Mouse (Mus musculus): ENCODE data around the gene Kalrn. TPM values are rescaled to one million over a fixed set of nuclear protein-coding genes. Genes with fewer than 3 reads are reported as not detected.

Gene Kalrn
- polyA plus RNA-seq, 1 experiment from 2014 or later = 22.4 TPM

DNA sequence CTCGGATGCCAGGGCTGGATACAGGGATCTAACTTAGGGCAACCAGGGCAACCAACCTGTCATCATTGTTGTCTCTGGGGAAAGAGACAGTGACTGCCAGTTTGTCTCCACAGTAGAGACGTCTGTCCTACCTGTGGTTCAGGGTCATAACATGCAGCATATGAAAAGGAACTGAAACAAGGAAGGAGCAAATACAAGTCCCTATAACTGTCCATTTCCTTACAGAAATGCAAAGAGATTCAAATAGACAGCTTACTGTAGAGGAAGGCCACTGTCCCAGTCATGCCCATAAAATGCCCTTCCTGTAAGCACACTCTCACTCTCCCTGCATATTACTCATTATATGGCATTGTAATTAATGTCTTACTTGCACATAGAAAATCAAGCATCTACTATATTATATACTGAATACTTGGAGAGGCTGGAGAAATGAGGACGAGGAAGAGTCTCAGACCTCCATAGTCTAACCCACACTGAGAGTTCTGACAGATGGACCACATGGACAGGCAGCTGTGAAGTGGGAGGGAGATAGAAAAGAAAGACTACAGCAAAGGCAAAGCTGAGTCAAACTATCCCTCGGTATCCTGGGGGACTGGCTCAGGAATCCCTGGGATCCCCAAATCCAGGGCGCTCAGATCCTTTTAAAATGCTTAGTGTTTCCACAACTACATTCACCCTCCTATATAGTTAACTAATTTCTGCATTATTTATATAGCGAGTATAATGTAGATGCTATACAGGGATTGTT lies 530.1 kb downstream of the Kalrn start:
- ATAC-seq (replicated peaks; ENCODE audit: low FRiP score) (no peak), DNase-seq (ENCODE audit: low spot score) (no peak)
- Histone ChIP-seq H3K4me1 (replicated peaks; ENCODE audit: control insufficient read depth, insufficient read depth, low read length) (no peaks in the 10 kb centered on the region), H3K27ac (ENCODE audit: low read depth, low read length) (no peak overlapping the region), H3K9ac (ENCODE audit: low read length) (no peak overlapping the region), H3K4me3 (ENCODE audit: low read depth, low read length) (no peak overlapping the region), H3K9me3 (ENCODE audit: control insufficient read depth, low read length) (no peaks in the 10 kb centered on the region), H3K27me3 (ENCODE audit: control insufficient read depth, insufficient read depth, low read length) (no peaks in the 10 kb centered on the region), H3K4me2 (ENCODE audit: low read depth, low read length, severe bottlenecking) (no peak overlapping the region), H3K36me3 (ENCODE audit: control insufficient read depth, insufficient read depth, low read length) (no peaks in the 10 kb centered on the region; the same call in 1 of the 2 replicates)
- WGBS = 91% methylated on average over 6 of the region's 6 CpGs

DNA sequence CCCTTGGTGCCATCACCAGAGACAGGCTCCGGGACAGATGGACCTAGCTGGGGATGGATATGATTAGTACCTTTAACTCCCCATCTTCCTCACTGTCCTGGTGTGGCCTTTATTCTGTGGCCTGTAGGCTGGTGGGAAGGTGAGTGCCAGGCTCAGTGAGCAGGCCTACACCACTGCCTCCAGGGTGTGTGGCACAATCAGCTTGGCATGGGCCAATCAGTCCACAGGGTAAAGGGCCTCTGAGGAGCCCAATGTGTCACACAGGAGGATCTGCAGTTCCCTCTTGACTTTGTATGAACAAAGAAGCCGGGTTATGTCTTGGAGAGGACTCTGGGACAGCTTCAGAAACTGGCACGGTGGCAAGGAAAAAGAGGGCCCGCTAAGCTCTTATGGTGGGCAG lies 530.7 kb downstream of the Kalrn start:
- no peaks in the 10 kb centered on the region; the same call in 1 of the 2 replicates for H3K36me3 ChIP-seq (ENCODE audit: control insufficient read depth, insufficient read depth, low read length)
- WGBS = 94% methylated on average over 4 of the region's 4 CpGs
- H3K27ac ChIP-seq (ENCODE audit: low read depth, low read length) = no peak overlapping the region
- H3K27me3 ChIP-seq (ENCODE audit: control insufficient read depth, insufficient read depth, low read length) = no peaks in the 10 kb centered on the region
- H3K9me3 ChIP-seq (ENCODE audit: control insufficient read depth, low read length) = no peaks in the 10 kb centered on the region
- ATAC-seq (replicated peaks; ENCODE audit: low FRiP score) (no peak), DNase-seq (ENCODE audit: low spot score) (no peak)
- H3K4me1 ChIP-seq (replicated peaks; ENCODE audit: control insufficient read depth, insufficient read depth, low read length) = no peaks in the 10 kb centered on the region
- no peak overlapping the region for H3K4me2 ChIP-seq (ENCODE audit: low read depth, low read length, severe bottlenecking)
- no peak overlapping the region for H3K4me3 ChIP-seq (ENCODE audit: low read depth, low read length)
- H3K9ac ChIP-seq (ENCODE audit: low read length) = no peak overlapping the region

DNA sequence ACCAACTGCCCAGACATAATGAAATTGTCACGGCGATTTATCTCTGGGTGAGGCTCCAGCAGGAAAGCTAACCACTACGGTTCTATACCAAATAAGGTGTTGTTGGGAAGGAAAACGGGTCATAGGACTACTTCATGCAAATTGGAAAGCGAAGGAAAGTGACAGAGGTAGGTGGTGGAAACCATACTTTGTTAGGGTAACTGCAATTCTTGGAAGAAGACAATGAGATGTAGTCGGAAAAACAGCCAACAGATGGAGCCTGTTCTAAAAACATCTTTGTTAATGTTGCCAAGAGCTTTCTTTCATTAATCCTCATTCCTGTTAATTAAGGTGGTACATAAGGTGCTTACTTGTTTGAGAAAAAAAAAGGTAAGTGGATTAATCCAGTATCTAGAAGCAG lies 533.1 kb downstream of the Kalrn start:
- H3K9ac ChIP-seq (ENCODE audit: low read length) = no peak overlapping the region
- H3K9me3 ChIP-seq (ENCODE audit: control insufficient read depth, low read length) = no peaks in the 10 kb centered on the region
- H3K4me3 ChIP-seq (ENCODE audit: low read depth, low read length) = no peak overlapping the region
- H3K4me2 ChIP-seq (ENCODE audit: low read depth, low read length, severe bottlenecking) = no peak overlapping the region
- no peak overlapping the region for H3K27ac ChIP-seq (ENCODE audit: low read depth, low read length)
- no peaks in the 10 kb centered on the region for H3K27me3 ChIP-seq (ENCODE audit: control insufficient read depth, insufficient read depth, low read length)
- ATAC-seq (replicated peaks; ENCODE audit: low FRiP score) = no peak
- 84% methylated on average over 6 of the region's 6 CpGs for WGBS
- no peaks in the 10 kb centered on the region for H3K4me1 ChIP-seq (replicated peaks; ENCODE audit: control insufficient read depth, insufficient read depth, low read length)
- no peak for DNase-seq (ENCODE audit: low spot score)
- H3K36me3 ChIP-seq (ENCODE audit: control insufficient read depth, insufficient read depth, low read length) = no peaks in the 10 kb centered on the region; the same call in 1 of the 2 replicates

DNA sequence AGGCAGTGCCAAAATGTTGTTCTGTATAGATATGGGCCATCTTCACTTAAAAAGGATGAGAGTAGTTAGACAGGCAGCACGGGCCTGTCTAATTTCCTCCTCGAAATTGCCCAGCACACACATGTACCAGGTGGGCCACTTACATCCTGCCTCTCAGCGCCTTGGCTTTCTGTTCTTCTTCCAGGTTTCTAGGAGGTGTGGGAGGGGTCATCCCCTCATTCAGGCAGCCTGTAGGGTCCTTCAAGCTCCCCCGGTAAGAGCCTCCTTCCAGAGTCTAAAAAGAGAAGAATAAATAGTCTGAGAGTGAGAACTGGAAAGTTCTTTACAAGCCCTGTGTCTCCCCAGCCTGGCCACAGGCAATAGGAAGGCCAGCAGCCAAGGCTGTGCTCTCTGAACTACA lies 533.6 kb downstream of the Kalrn start:
- Histone ChIP-seq H3K9me3 (ENCODE audit: control insufficient read depth, low read length) (no peaks in the 10 kb centered on the region), H3K9ac (ENCODE audit: low read length) (no peak overlapping the region), H3K4me3 (ENCODE audit: low read depth, low read length) (no peak overlapping the region), H3K27ac (ENCODE audit: low read depth, low read length) (no peak overlapping the region), H3K4me1 (replicated peaks; ENCODE audit: control insufficient read depth, insufficient read depth, low read length) (no peaks in the 10 kb centered on the region), H3K36me3 (ENCODE audit: control insufficient read depth, insufficient read depth, low read length) (no peaks in the 10 kb centered on the region; the same call in 1 of the 2 replicates), H3K27me3 (ENCODE audit: control insufficient read depth, insufficient read depth, low read length) (no peaks in the 10 kb centered on the region), H3K4me2 (ENCODE audit: low read depth, low read length, severe bottlenecking) (no peak overlapping the region)
- 92% methylated on average over 4 of the region's 4 CpGs for WGBS
- no peak for ATAC-seq (replicated peaks; ENCODE audit: low FRiP score)
- DNase-seq (ENCODE audit: low spot score) = no peak

DNA sequence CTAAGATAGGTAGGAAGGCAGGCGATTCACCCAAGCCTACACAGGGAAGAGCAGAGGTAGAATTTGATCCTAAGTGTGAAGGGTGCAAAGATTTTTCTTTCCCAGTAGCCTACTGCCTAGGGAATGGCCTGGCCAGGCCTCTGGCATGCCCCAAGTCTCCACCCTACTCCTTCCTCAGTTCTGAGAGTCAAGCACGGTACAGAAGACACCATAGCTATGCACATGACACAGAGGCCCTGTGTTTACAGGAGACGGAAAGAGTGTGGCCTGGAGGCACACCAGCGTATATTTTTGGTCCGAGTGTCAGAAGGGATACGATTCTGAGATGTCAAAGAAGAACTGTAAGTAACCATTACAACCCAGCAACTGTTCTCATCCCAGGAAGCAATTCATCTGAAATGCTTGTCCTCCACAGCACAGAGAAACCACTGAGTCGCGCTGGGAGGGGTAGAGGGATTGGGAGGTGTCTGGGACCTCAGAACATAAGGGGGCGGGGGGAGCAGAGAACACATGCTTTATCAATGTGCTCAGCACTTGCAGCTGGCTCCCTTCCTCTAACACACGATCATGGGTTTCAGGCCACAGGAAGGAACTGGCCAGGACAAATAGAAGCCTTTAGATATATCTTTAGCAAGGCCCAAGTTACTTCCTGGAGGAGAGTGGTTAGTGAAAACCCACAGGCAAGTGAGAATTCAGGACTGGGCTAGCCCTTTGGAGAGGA lies 536.8 kb downstream of the Kalrn start:
- no peaks in the 10 kb centered on the region for H3K9me3 ChIP-seq (ENCODE audit: control insufficient read depth, low read length)
- 90% methylated on average over 10 of the region's 10 CpGs for WGBS
- no peak overlapping the region for H3K4me2 ChIP-seq (ENCODE audit: low read depth, low read length, severe bottlenecking)
- DNase-seq (ENCODE audit: low spot score) (no peak), ATAC-seq (replicated peaks; ENCODE audit: low FRiP score) (no peak)
- H3K4me3 ChIP-seq (ENCODE audit: low read depth, low read length) = no peak overlapping the region
- no peak overlapping the region for H3K9ac ChIP-seq (ENCODE audit: low read length)
- no peak overlapping the region for H3K27ac ChIP-seq (ENCODE audit: low read depth, low read length)
- H3K36me3 ChIP-seq (ENCODE audit: control insufficient read depth, insufficient read depth, low read length) = peaks cover 2% of the 10 kb centered on the region; the same call in 1 of the 2 replicates
- H3K27me3 ChIP-seq (ENCODE audit: control insufficient read depth, insufficient read depth, low read length) = no peaks in the 10 kb centered on the region
- H3K4me1 ChIP-seq (replicated peaks; ENCODE audit: control insufficient read depth, insufficient read depth, low read length) = no peaks in the 10 kb centered on the region

DNA sequence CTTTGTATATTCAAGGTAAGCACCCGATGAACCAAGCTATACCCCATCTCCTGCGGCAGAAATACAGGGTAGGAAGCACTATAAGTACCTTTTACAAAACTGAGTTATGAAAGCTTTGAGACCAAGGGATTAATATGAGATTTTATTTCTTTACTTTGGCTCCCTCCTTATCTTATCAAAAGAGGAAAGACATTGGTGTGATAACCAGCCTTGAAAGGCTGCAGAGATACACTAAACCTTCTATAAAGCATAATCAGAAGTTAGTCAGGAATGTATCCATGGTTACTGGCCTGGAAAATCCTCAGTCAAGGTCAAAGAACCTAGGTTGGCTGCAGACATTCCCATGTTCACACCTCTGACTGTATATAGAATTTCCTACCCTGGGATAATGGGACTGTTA lies 537.6 kb downstream of the Kalrn start:
- Histone ChIP-seq H3K27ac (ENCODE audit: low read depth, low read length) (no peak overlapping the region), H3K9ac (ENCODE audit: low read length) (no peak overlapping the region), H3K27me3 (ENCODE audit: control insufficient read depth, insufficient read depth, low read length) (no peaks in the 10 kb centered on the region), H3K4me3 (ENCODE audit: low read depth, low read length) (no peak overlapping the region), H3K9me3 (ENCODE audit: control insufficient read depth, low read length) (no peaks in the 10 kb centered on the region), H3K4me1 (replicated peaks; ENCODE audit: control insufficient read depth, insufficient read depth, low read length) (no peaks in the 10 kb centered on the region), H3K4me2 (ENCODE audit: low read depth, low read length, severe bottlenecking) (no peak overlapping the region), H3K36me3 (ENCODE audit: control insufficient read depth, insufficient read depth, low read length) (peaks cover 2% of the 10 kb centered on the region; the same call in 1 of the 2 replicates)
- DNase-seq (ENCODE audit: low spot score) (no peak), ATAC-seq (replicated peaks; ENCODE audit: low FRiP score) (no peak)
- 95% methylated on average over 2 of the region's 2 CpGs for WGBS

DNA sequence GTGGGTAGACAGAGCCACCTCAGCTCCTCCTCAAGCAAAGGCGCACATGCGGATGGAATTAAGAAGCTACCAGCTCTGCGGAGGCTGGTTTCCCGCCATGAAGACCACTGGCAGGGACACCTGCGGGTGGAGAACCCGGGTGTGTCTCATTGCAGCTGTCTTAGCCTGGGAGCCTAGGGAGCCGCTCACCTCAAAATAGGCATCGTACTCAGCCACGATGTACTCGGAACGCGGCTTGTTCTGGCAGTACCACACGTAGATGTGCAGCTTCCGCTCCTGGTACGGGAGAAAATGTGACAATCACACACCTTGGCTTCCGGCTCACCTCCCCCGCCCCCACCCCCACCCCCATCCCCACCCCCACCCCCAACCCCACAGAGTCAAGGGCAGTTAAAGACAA lies 539.1 kb downstream of the Kalrn start:
- ATAC-seq (replicated peaks; ENCODE audit: low FRiP score) = no peak

DNA sequence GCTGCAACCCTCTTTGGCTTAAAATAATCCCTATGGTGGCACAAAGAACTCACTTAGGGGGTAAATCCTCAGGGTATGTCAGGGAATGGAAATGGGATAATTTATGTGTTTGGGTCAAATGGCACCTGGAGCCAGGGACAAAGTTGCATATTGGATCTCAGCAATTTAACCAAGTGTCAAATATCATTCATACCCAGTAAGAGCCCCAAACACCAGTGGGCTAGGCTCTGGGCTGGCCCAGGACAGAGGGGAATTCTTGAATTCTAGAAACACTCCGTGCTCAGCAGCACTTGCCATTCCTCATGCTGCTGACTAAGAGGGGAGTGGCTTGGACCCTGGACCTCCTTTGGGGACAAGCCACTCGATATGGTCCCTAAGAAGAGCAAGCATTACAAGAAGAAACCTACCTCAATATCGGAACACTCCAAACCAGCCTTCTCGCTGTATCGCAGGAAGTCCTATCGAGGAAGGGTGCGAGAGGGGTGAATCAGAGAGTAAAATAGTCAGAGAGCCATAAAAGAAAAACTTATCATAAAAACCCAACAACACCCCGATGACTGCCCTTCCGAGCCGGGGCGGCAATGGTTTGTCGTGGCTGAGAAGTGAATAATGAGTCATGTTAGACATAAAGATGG lies 541.2 kb downstream of the Kalrn start:
- Histone ChIP-seq H3K9me3 (ENCODE audit: control insufficient read depth, low read length) (no peaks in the 10 kb centered on the region), H3K27me3 (ENCODE audit: control insufficient read depth, insufficient read depth, low read length) (no peaks in the 10 kb centered on the region), H3K9ac (ENCODE audit: low read length) (no peak overlapping the region), H3K4me1 (replicated peaks; ENCODE audit: control insufficient read depth, insufficient read depth, low read length) (no peaks in the 10 kb centered on the region), H3K4me3 (ENCODE audit: low read depth, low read length) (no peak overlapping the region), H3K4me2 (ENCODE audit: low read depth, low read length, severe bottlenecking) (no peak overlapping the region), H3K36me3 (ENCODE audit: control insufficient read depth, insufficient read depth, low read length) (peaks cover 2% of the 10 kb centered on the region; the same call in 1 of the 2 replicates), H3K27ac (ENCODE audit: low read depth, low read length) (no peak overlapping the region)
- no peak for DNase-seq (ENCODE audit: low spot score)
- 93% methylated on average over 12 of the region's 12 CpGs for WGBS
- ATAC-seq (replicated peaks; ENCODE audit: low FRiP score) = no peak

More for the DNA sequence above, 539.1 kb downstream of the Kalrn start:
- WGBS = 96% methylated on average over 17 of the region's 17 CpGs
- Histone ChIP-seq H3K27me3 (ENCODE audit: control insufficient read depth, insufficient read depth, low read length) (no peaks in the 10 kb centered on the region), H3K4me3 (ENCODE audit: low read depth, low read length) (no peak overlapping the region), H3K27ac (ENCODE audit: low read depth, low read length) (no peak overlapping the region), H3K36me3 (ENCODE audit: control insufficient read depth, insufficient read depth, low read length) (peaks cover 2% of the 10 kb centered on the region; the same call in 1 of the 2 replicates), H3K9me3 (ENCODE audit: control insufficient read depth, low read length) (no peaks in the 10 kb centered on the region), H3K4me1 (replicated peaks; ENCODE audit: control insufficient read depth, insufficient read depth, low read length) (no peaks in the 10 kb centered on the region), H3K4me2 (ENCODE audit: low read depth, low read length, severe bottlenecking) (no peak overlapping the region), H3K9ac (ENCODE audit: low read length) (no peak overlapping the region)
- DNase-seq (ENCODE audit: low spot score) = no peak
